Mouse (Mus musculus) myocyte (in vitro differentiated cells): ENCODE data around the gene Mfn2.

Experiments used
- MAX ChIP-seq: IDR thresholded peaks from one replicate; pipeline ENCODE4 v1.6.1; 2011; ENCODE audit warnings: low read depth, mild to moderate bottlenecking, control low read depth
- MYOD1 ChIP-seq, 3 experiments: IDR thresholded peaks; one replicate each; pipeline ENCODE4 v1.6.1; 2011; ENCODE audit warnings: control low read depth in 2 of 3, low read depth in 2 of 3, mild to moderate bottlenecking in 2 of 3, moderate library complexity in 1 of 3; ENCODE audit not compliant: insufficient read length in 2 of 3, control insufficient read depth in 1 of 3
- POLR2A ChIP-seq: IDR thresholded peaks from one replicate; pipeline ENCODE4 v1.6.1; 2011; ENCODE audit warnings: low read depth, mild to moderate bottlenecking, control low read depth, moderate library complexity; ENCODE audit not compliant: insufficient read length
- REST ChIP-seq: IDR thresholded peaks from one replicate; pipeline ENCODE4 v1.6.1; 2011; ENCODE audit warnings: mild to moderate bottlenecking, control low read depth, moderate library complexity; ENCODE audit not compliant: insufficient read depth, insufficient read length
- TCF12 ChIP-seq: IDR thresholded peaks from one replicate; pipeline ENCODE4 v1.6.1; 2011; ENCODE audit warnings: mild to moderate bottlenecking, control low read depth; ENCODE audit not compliant: poor library complexity, insufficient read depth, severe bottlenecking
- USF1 ChIP-seq: IDR thresholded peaks from one replicate; pipeline ENCODE4 v1.6.1; 2011; ENCODE audit warnings: low read depth, mild to moderate bottlenecking, control low read depth, moderate library complexity

- TF ChIP-seq REST: no peak
- TF ChIP-seq POLR2A: no peak
- TF ChIP-seq MYOD1 (IDR thresholded peaks at IDR 0.05; ENCODE audit: control insufficient read depth in 1 of 3, insufficient read length in 2 of 3, low read depth in 2 of 3): no peak
- TF ChIP-seq MAX: no peak
- no peak for TF ChIP-seq USF1
- no peak for TF ChIP-seq TCF12
These were observed 30.1 kb upstream of the Mfn2 start for GRCm38 (mm10) chr4:147934611-147935010.
